ENCODE assay signal across 8 mouse cellular contexts in the genomic region with DNA sequence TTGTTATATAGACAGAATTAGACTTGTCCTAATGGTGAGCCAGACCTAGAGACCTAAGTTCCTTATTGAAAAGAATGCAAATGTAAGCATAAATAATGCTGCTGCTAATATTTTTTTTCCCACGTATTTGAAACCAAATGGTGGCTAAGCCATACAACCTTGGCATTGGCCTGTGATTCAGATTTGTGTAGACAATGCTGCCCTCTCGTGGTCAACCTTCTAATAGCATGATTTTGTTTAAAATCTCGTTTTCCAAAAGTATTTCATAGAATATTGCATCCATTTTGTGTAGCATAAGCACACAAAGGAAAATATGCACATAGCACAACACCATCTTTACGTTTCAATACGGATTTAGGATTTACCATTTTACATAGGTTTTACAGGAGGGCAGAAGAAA.
DNase-seq lines count a peak whose midpoint lies in the region; ATAC-seq and TF ChIP-seq lines count a peak whose summit lies in the region.

No protein-coding gene starts in this region.

- under 1% methylated on average over 5 of the region's 5 CpGs for WGBS in hindbrain, embryonic 14.5 days
- 3% methylated on average over 5 of the region's 5 CpGs for WGBS in hindbrain, embryonic 13.5 days
- 3% methylated on average over 5 of the region's 5 CpGs for WGBS in midbrain, postnatal 0 days

- H3K4me2 ChIP-seq in hindbrain, embryonic 14.5 days (replicated peaks) = no peak overlapping the region
- no peak overlapping the region for H3K4me2 ChIP-seq in hindbrain, embryonic 13.5 days
- H3K4me2 ChIP-seq in midbrain, postnatal 0 days (ENCODE audit: low read depth, low read length, poor library complexity, severe bottlenecking) = no peak overlapping the region

- peak; percentile 90 for TF ChIP-seq CTCF in midbrain, postnatal 0 days (IDR thresholded peaks at IDR 0.05)

- no peak overlapping the region for H3K4me3 ChIP-seq in hindbrain, embryonic 14.5 days (replicated peaks; ENCODE audit: low read length)
- H3K4me3 ChIP-seq in hindbrain, embryonic 13.5 days = no peak overlapping the region
- no peak overlapping the region for H3K4me3 ChIP-seq in midbrain, postnatal 0 days (ENCODE audit: low read depth, low read length)

- peak; percentile 94 for DNase-seq in hindbrain, embryonic 14.5 days (ENCODE audit: low spot score)
- DNase-seq in ES-CJ7 (ENCODE audit: low read depth, low spot score) = peak; percentile 52
- DNase-seq in c-Kit-positive CD71-positive TER-119-negative erythroid progenitor cells, embryonic 14.5 days (ENCODE audit: low read depth) = peak; percentile 34
- DNase-seq in frontal cortex, postnatal 36 days (ENCODE audit: low spot score in 2 of 2) = peak; percentile 53 to 86
- DNase-seq in left cerebral cortex, adult 11 months (ENCODE audit: low spot score) = peak; percentile 73
- peak; percentile 91 for DNase-seq in midbrain, postnatal 0 days (ENCODE audit: low spot score)
- DNase-seq in thymus, postnatal 14 days = peak; percentile 81

- H3K4me1 ChIP-seq in hindbrain, embryonic 14.5 days (replicated peaks; ENCODE audit: control insufficient read depth, insufficient read depth, low read length) = peaks cover 24% of the 10 kb centered on the region
- H3K4me1 ChIP-seq in hindbrain, embryonic 13.5 days (replicated peaks) = peaks cover 30% of the 10 kb centered on the region
- H3K4me1 ChIP-seq in midbrain, postnatal 0 days (ENCODE audit: insufficient read depth, low read length) = no peaks in the 10 kb centered on the region; the same call in 1 of the 2 replicates

- no peaks in the 10 kb centered on the region for H3K27me3 ChIP-seq in hindbrain, embryonic 14.5 days (ENCODE audit: control insufficient read depth, insufficient read depth, low read length)
- no peaks in the 10 kb centered on the region for H3K27me3 ChIP-seq in hindbrain, embryonic 13.5 days
- H3K27me3 ChIP-seq in midbrain, postnatal 0 days (ENCODE audit: insufficient read depth, low read length) = no peaks in the 10 kb centered on the region

- no peak overlapping the region for H3K27ac ChIP-seq in hindbrain, embryonic 14.5 days
- no peak overlapping the region for H3K27ac ChIP-seq in hindbrain, embryonic 13.5 days
- H3K27ac ChIP-seq in midbrain, postnatal 0 days (ENCODE audit: low read depth, low read length) = no peak overlapping the region

- no peak overlapping the region for H3K9ac ChIP-seq in hindbrain, embryonic 14.5 days
- no peak overlapping the region for H3K9ac ChIP-seq in hindbrain, embryonic 13.5 days
- H3K9ac ChIP-seq in midbrain, postnatal 0 days (replicated peaks; ENCODE audit: low read length, poor library complexity, severe bottlenecking) = no peak overlapping the region

- ATAC-seq in hindbrain, embryonic 14.5 days (ENCODE audit: low FRiP score) = no peak
- ATAC-seq in hindbrain, embryonic 13.5 days (ENCODE audit: low FRiP score) = no peak
- no peak for ATAC-seq in midbrain, postnatal 0 days (ENCODE audit: low FRiP score)

- no peaks in the 10 kb centered on the region for H3K9me3 ChIP-seq in hindbrain, embryonic 14.5 days (ENCODE audit: control insufficient read depth, low read length)
- H3K9me3 ChIP-seq in hindbrain, embryonic 13.5 days = no peaks in the 10 kb centered on the region
- H3K9me3 ChIP-seq in midbrain, postnatal 0 days (ENCODE audit: low read length) = no peaks in the 10 kb centered on the region

- H3K36me3 ChIP-seq in hindbrain, embryonic 14.5 days (replicated peaks; ENCODE audit: control insufficient read depth, insufficient read depth) = no peaks in the 10 kb centered on the region
- H3K36me3 ChIP-seq in hindbrain, embryonic 13.5 days = no peaks in the 10 kb centered on the region
- H3K36me3 ChIP-seq in midbrain, postnatal 0 days (ENCODE audit: insufficient read depth, low read length) = no peaks in the 10 kb centered on the region

Comparison
In these comparisons a context has a peak if more than half of its experiments do, and no peak if none do; other contexts are left out.
1. DNase-seq: peak in every context shown above with its lines; median percentile 94 in hindbrain, embryonic 14.5 days; 91 in midbrain, postnatal 0 days; 81 in thymus, postnatal 14 days; 73 in left cerebral cortex, adult 11 months; 70 in frontal cortex, postnatal 36 days; 52 in ES-CJ7; 34 in c-Kit-positive CD71-positive TER-119-negative erythroid progenitor cells, embryonic 14.5 days.